Comparison of ENCODE assay signal across 9 mouse cellular contexts in the genomic region with DNA sequence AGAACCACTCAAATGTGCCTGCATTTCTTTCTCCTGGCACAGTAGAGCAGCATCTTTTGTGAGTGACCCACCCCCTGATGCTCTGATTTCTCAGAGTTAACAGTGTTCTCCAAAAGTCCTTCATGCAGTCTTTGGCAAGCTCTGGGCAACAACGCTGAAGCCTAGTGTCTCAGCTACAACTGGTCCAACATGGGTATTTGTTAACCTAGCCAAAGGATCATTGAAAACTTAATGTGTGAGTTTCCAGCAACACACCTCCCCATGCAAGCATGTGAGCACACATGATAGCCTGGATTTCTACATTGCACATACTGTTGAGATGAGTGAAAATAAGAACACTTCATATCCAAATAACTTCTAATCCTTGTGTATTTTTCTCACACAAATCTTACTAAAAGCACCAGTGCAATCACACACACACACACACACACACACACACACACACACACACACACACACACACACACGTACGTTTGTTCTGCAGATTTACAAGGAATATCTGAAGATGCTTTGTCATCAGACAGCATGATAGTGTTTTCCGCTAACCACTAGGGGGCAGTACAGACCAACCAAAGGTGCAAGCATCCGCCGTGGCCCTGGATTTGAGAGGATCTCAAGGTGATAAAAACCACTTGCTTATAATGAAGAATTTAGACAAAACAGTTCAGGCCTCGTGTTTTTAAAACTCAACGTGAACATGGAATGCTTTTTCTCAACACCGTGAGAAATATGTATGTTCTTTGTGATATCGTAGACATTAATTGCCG. TPM values are rescaled to one million over a fixed set of nuclear protein-coding genes. Genes with fewer than 3 reads are reported as not detected.
DNase-seq lines count a peak whose midpoint lies in the region; ATAC-seq and TF ChIP-seq lines count a peak whose summit lies in the region.
"Had no signal": no experiment of that assay in that cellular context is flagged by ENCODE, and none has a peak within 500 bp of the region (broad histone marks: within the 10 kb centered on the region; RNA-seq: fewer than 3 reads in every experiment).

No protein-coding gene starts in this region.

- TF ChIP-seq EP300 in heart, postnatal 0 days (IDR thresholded peaks at IDR 0.05; ENCODE audit: low read depth), result no peak

- WGBS in heart, postnatal 0 days, result 23% methylated on average over 11 of the region's 11 CpGs
- 20% methylated on average over 11 of the region's 11 CpGs for WGBS in lung, embryonic 14.5 days

- H3K4me2 ChIP-seq in heart, postnatal 0 days (ENCODE audit: low read depth, low read length), result no peak overlapping the region
- H3K4me2 ChIP-seq in lung, embryonic 14.5 days, result no peak overlapping the region
- H3K4me2 ChIP-seq: liver, embryonic 15.5 days had no signal

- no peaks in the 10 kb centered on the region for H3K36me3 ChIP-seq in heart, postnatal 0 days (replicated peaks; ENCODE audit: control insufficient read depth, insufficient read depth, low read length)
- no peaks in the 10 kb centered on the region for H3K36me3 ChIP-seq in lung, embryonic 14.5 days (ENCODE audit: insufficient read depth)
- H3K36me3 ChIP-seq: liver, embryonic 15.5 days had no signal

- H3K4me3 ChIP-seq in heart, postnatal 0 days (ENCODE audit: low read depth, low read length), result no peak overlapping the region
- no peak overlapping the region for H3K4me3 ChIP-seq in lung, embryonic 14.5 days (ENCODE audit: low read depth, low read length)
- H3K4me3 ChIP-seq: liver, embryonic 15.5 days had no signal

- H3K27ac ChIP-seq in heart, postnatal 0 days (ENCODE audit: low read depth), result no peak overlapping the region
- H3K27ac ChIP-seq in lung, embryonic 14.5 days (ENCODE audit: low read depth), result no peak overlapping the region
- H3K27ac ChIP-seq: liver, embryonic 15.5 days had no signal

- H3K9me3 ChIP-seq in heart, postnatal 0 days (replicated peaks; ENCODE audit: control insufficient read depth, low read length), result no peaks in the 10 kb centered on the region
- no peaks in the 10 kb centered on the region for H3K9me3 ChIP-seq in lung, embryonic 14.5 days (ENCODE audit: low read depth, low read length)
- H3K9me3 ChIP-seq: liver, embryonic 15.5 days had no signal

- 0 out of 2 replicates have a peak, but pooled peaks have one; percentile 52 for ATAC-seq in erythroid progenitor cell, adult 5-6 weeks (replicated peaks; ENCODE audit: low FRiP score, poor library complexity, severe bottlenecking)
- ATAC-seq in heart, postnatal 0 days (ENCODE audit: insufficient read depth, low read depth), result peak; percentile 60; the same call in 1 of the 2 replicates
- no peak for ATAC-seq in lung, embryonic 14.5 days (ENCODE audit: insufficient read depth)

- H3K4me1 ChIP-seq in heart, postnatal 0 days (ENCODE audit: control insufficient read depth, insufficient read depth), result no peaks in the 10 kb centered on the region
- no peaks in the 10 kb centered on the region for H3K4me1 ChIP-seq in lung, embryonic 14.5 days (ENCODE audit: insufficient read depth)
- H3K4me1 ChIP-seq: liver, embryonic 15.5 days had no signal

- peak; percentile 91 for TF ChIP-seq CTCF in heart, postnatal 0 days (IDR thresholded peaks at IDR 0.05; ENCODE audit: low read depth)
- peak; percentile 97 for TF ChIP-seq CTCF in lung, embryonic 14.5 days (IDR thresholded peaks at IDR 0.05; ENCODE audit: low read depth)

- H3K27me3 ChIP-seq in heart, postnatal 0 days (ENCODE audit: control insufficient read depth, insufficient read depth, low read length), result no peaks in the 10 kb centered on the region
- no peaks in the 10 kb centered on the region for H3K27me3 ChIP-seq in lung, embryonic 14.5 days (ENCODE audit: insufficient read depth, low read length)
- H3K27me3 ChIP-seq: liver, embryonic 15.5 days had no signal

- H3K9ac ChIP-seq in heart, postnatal 0 days (replicated peaks; ENCODE audit: low read depth, low read length), result no peak overlapping the region
- no peak overlapping the region for H3K9ac ChIP-seq in lung, embryonic 14.5 days
- H3K9ac ChIP-seq: liver, embryonic 15.5 days had no signal

- DNase-seq in ES-CJ7 (ENCODE audit: low read depth, low spot score), result peak; percentile 83
- DNase-seq in brain, adult 2 months (ENCODE audit: low read depth, low spot score), result peak; percentile 93
- peak; percentile 82 for DNase-seq in heart, postnatal 0 days (ENCODE audit: low spot score)
- peak; percentile 81 for DNase-seq in layer of hippocampus, adult 11-12 months (ENCODE audit: low spot score)
- DNase-seq in lung, embryonic 14.5 days, result peak; percentile 96
- peak; percentile 72 for DNase-seq in ovary, postnatal 36 days (ENCODE audit: low spot score)
- DNase-seq in thymus, postnatal 36 days, result peak; percentile 64 to 74

RNA-seq across cellular contexts. Expression of gene Dapl1, which starts 56.9 kb away (rescaled TPM):
- 4.0 TPM in 1 of 2 replicates, not detected in the other for total RNA-seq in erythroid progenitor cell, adult 5-6 weeks (2015; ENCODE audit: low replicate concordance)
- not detected in 2 replicates for total RNA-seq in erythroid progenitor cell, adult 5-6 weeks (2017; ENCODE audit: low replicate concordance)
- not detected in 2 replicates for total RNA-seq in heart, postnatal 0 days (2014; rRNA removed; ENCODE audit: low replicate concordance)
- 1.2 and 1.9 TPM in 2 replicates for polyA plus RNA-seq in heart, postnatal 0 days (2015; fragmentation: Nextera tagmentation; extraction: Ambion mirVana)
- 2.0 and 4.0 TPM in 2 replicates for polyA plus RNA-seq in lung, embryonic 14.5 days (2014; fragmentation: Nextera tagmentation; extraction: Ambion mirVana)
- polyA plus RNA-seq: liver, embryonic 15.5 days had no signal
